ENCODE assay signal across 14 mouse cellular contexts in genomic region chr15:13635346-13635940, GRCm38 (mm10).
A peak's percentile ranks its signal among the peaks of the same experiment; 100 is the strongest.
DNase-seq lines count a peak whose midpoint lies in the region; ATAC-seq lines count a peak whose summit lies in the region.
"Had no signal": no experiment of that assay in that cellular context is flagged by ENCODE, and none has a peak within 500 bp of the region (broad histone marks: within the 10 kb centered on the region; RNA-seq: fewer than 3 reads in every experiment).

No protein-coding gene starts in this region.

- H3K4me1 ChIP-seq in heart, embryonic 10.5 days = no peaks in the 10 kb centered on the region
- H3K4me1 ChIP-seq in forebrain, embryonic 16.5 days (replicated peaks; ENCODE audit: control insufficient read depth, insufficient read depth, low read length) = no peaks in the 10 kb centered on the region
- H3K4me1 ChIP-seq in neural tube, embryonic 15.5 days = no peaks in the 10 kb centered on the region
- H3K4me1 ChIP-seq: hindbrain, embryonic 10.5 days; liver, embryonic 12.5 days had no signal

- 67% methylated on average over 2 of the region's 2 CpGs for WGBS in heart, embryonic 10.5 days
- WGBS in forebrain, embryonic 16.5 days = 15% methylated on average over 2 of the region's 2 CpGs
- WGBS in neural tube, embryonic 15.5 days = 67% methylated on average over 2 of the region's 2 CpGs

- no peaks in the 10 kb centered on the region for H3K9me3 ChIP-seq in heart, embryonic 10.5 days
- H3K9me3 ChIP-seq in forebrain, embryonic 16.5 days (ENCODE audit: control insufficient read depth, low read length) = no peaks in the 10 kb centered on the region
- H3K9me3 ChIP-seq in neural tube, embryonic 15.5 days (replicated peaks) = no peaks in the 10 kb centered on the region
- H3K9me3 ChIP-seq: hindbrain, embryonic 10.5 days; liver, embryonic 12.5 days had no signal

- intact Hi-C loops in left cerebral cortex, postnatal 25 days (cut with DNase I) = no loop called here

- ATAC-seq in forebrain, embryonic 16.5 days = peak; percentile 98
- ATAC-seq in neural tube, embryonic 15.5 days (ENCODE audit: low FRiP score) = no peak
- ATAC-seq: liver, embryonic 12.5 days; Patski had no signal

- H3K27ac ChIP-seq in heart, embryonic 10.5 days = no peak overlapping the region
- H3K27ac ChIP-seq in forebrain, embryonic 16.5 days (ENCODE audit: low read length) = no peak overlapping the region
- no peak overlapping the region for H3K27ac ChIP-seq in neural tube, embryonic 15.5 days (replicated peaks)
- H3K27ac ChIP-seq: gastrocnemius, adult 2 months; hindbrain, embryonic 10.5 days; liver, embryonic 12.5 days; stomach, postnatal 0 days had no signal

- peak; percentile 16 for DNase-seq in heart, adult 8-10 months (ENCODE audit: low spot score)
- DNase-seq in heart, embryonic 10.5 days (ENCODE audit: low spot score) = no peak
- peak; percentile 47 for DNase-seq in brain, adult 2 months (ENCODE audit: low read depth, low spot score)
- DNase-seq in left cerebral cortex, postnatal 25 days (ENCODE audit: low spot score in 2 of 2) = peak; percentile 7 to 52
- no peak for DNase-seq in lung, adult 18-20 months
- DNase-seq: adrenal gland, adult 2 months; gastrocnemius, adult 2 months; kidney, adult 2 months had no signal

- no peaks in the 10 kb centered on the region for H3K27me3 ChIP-seq in heart, embryonic 10.5 days (ENCODE audit: insufficient read depth, poor library complexity, severe bottlenecking)
- H3K27me3 ChIP-seq in forebrain, embryonic 16.5 days (replicated peaks; ENCODE audit: control insufficient read depth, insufficient read depth, low read length) = no peaks in the 10 kb centered on the region
- H3K27me3 ChIP-seq in neural tube, embryonic 15.5 days (replicated peaks) = no peaks in the 10 kb centered on the region
- H3K27me3 ChIP-seq: liver, embryonic 12.5 days had no signal

- H3K4me3 ChIP-seq in heart, embryonic 10.5 days = no peak overlapping the region
- no peak overlapping the region for H3K4me3 ChIP-seq in forebrain, embryonic 16.5 days (replicated peaks; ENCODE audit: low read length)
- H3K4me3 ChIP-seq in neural tube, embryonic 15.5 days (replicated peaks) = no peak overlapping the region
- H3K4me3 ChIP-seq: gastrocnemius, adult 2 months; hindbrain, embryonic 10.5 days; liver, embryonic 12.5 days had no signal

- no peaks in the 10 kb centered on the region for H3K36me3 ChIP-seq in heart, embryonic 10.5 days
- H3K36me3 ChIP-seq in forebrain, embryonic 16.5 days (ENCODE audit: control insufficient read depth, insufficient read depth) = no peaks in the 10 kb centered on the region
- H3K36me3 ChIP-seq in neural tube, embryonic 15.5 days = no peaks in the 10 kb centered on the region
- H3K36me3 ChIP-seq: hindbrain, embryonic 10.5 days; liver, embryonic 12.5 days had no signal

- H3K4me2 ChIP-seq in forebrain, embryonic 16.5 days (ENCODE audit: low read length) = no peak overlapping the region
- no peak overlapping the region for H3K4me2 ChIP-seq in neural tube, embryonic 15.5 days
- H3K4me2 ChIP-seq: liver, embryonic 12.5 days had no signal

- H3K9ac ChIP-seq in forebrain, embryonic 16.5 days (replicated peaks; ENCODE audit: low read depth, low read length) = no peak overlapping the region
- no peak overlapping the region for H3K9ac ChIP-seq in neural tube, embryonic 15.5 days (replicated peaks)
- H3K9ac ChIP-seq: liver, embryonic 12.5 days had no signal

Comparison
In these comparisons a context has a peak if more than half of its experiments do, and no peak if none do; other contexts are left out.
1. DNase-seq: peak in heart, adult 8-10 months (single experiment), brain, adult 2 months (single experiment) and left cerebral cortex, postnatal 25 days (2 of 2); none in heart, embryonic 10.5 days (single experiment) and lung, adult 18-20 months (0 of 2).